Mouse (Mus musculus): ENCODE data around the gene Atp2a3.

The Atp2a3 gene

GRCm38 (mm10) chr11:72991961-72992360, 31.0 kb downstream of the Atp2a3 start:
- in situ Hi-C loops (cut with MboI; ENCODE audit: low pct_unique_long_range_greater_than_20kb in 1 of 2, low sequenced_read_pairs in 2 of 2, unreplicated experiment in 1 of 2) = no loop called here

GRCm38 (mm10) chr11:72996346-72996745, 35.4 kb downstream of the Atp2a3 start:
- in situ Hi-C loops (cut with MboI; ENCODE audit: low pct_unique_long_range_greater_than_20kb in 1 of 2, low sequenced_read_pairs in 2 of 2, unreplicated experiment in 1 of 2) = no loop called here

- in situ Hi-C loops (cut with MboI; ENCODE audit: low pct_unique_long_range_greater_than_20kb in 1 of 2, low sequenced_read_pairs in 2 of 2, unreplicated experiment in 1 of 2) = no loop called here
These were observed 35.8 kb downstream of the Atp2a3 start for GRCm38 (mm10) chr11:72996781-72997180.

- in situ Hi-C loops (cut with MboI; ENCODE audit: low pct_unique_long_range_greater_than_20kb in 1 of 2, low sequenced_read_pairs in 2 of 2, unreplicated experiment in 1 of 2) = no loop called here
These were observed 36.8 kb downstream of the Atp2a3 start for GRCm38 (mm10) chr11:72997529-72998326.

- in situ Hi-C loops (cut with MboI; ENCODE audit: low pct_unique_long_range_greater_than_20kb in 1 of 2, low sequenced_read_pairs in 2 of 2, unreplicated experiment in 1 of 2) = no loop called here
These were observed 37.8 kb downstream of the Atp2a3 start, which contains the start of gene P2rx1 for GRCm38 (mm10) chr11:72998771-72999170. TSS of gene P2rx1 (plus strand) at chr11:72999103.

DNA sequence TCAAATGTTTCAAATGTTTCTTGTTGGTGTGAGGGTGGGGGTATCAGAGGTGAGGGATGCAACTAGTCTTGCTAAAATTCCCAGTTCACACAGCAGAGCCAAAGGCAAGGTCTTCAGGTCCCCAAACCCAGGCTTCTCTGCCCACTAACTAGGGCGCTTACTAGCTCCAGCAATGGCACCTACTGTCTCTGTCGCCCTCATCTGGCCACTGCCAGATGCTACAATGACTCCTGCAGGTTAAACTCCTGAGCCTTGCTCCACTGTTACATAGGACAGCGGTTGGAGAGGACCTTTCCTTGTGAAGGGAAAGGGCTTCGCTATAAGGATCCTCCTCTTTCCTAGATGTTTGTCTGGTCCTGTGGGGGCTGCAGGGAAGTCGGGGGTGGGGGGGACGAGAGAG, 40.1 kb downstream of the Atp2a3 start:
- in situ Hi-C loops (cut with MboI; ENCODE audit: low pct_unique_long_range_greater_than_20kb in 1 of 2, low sequenced_read_pairs in 2 of 2, unreplicated experiment in 1 of 2) = loop anchor here in 1 of 2 experiments (5.0 kb wide), 1 partner anchor 36 kb away; no protein-coding TSS in a partner anchor

GRCm38 (mm10) chr11:73006377-73006776, 45.4 kb downstream of the Atp2a3 start:
- in situ Hi-C loops (cut with MboI; ENCODE audit: low pct_unique_long_range_greater_than_20kb in 1 of 2, low sequenced_read_pairs in 2 of 2, unreplicated experiment in 1 of 2) = no loop called here

DNA sequence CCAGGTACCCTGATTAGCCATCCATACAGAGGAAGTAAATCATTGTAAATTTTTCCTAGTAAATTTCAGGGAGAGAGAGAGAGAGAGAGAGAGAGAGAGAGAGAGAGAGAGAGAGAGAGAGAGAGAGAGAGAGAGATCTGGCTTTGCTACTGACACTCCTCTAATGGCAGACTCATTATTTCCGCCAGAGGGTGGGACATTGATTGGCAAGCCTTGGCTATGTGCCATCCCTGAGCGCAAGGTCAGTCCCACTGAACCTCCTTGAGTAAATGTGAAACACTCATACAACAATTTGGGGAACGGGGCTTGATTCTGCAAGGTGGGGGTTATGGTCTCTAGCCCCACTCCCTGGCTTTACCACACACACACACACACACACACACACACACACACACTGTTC, 46.1 kb downstream of the Atp2a3 start:
- in situ Hi-C loops (cut with MboI; ENCODE audit: low pct_unique_long_range_greater_than_20kb in 1 of 2, low sequenced_read_pairs in 2 of 2, unreplicated experiment in 1 of 2) = no loop called here

DNA sequence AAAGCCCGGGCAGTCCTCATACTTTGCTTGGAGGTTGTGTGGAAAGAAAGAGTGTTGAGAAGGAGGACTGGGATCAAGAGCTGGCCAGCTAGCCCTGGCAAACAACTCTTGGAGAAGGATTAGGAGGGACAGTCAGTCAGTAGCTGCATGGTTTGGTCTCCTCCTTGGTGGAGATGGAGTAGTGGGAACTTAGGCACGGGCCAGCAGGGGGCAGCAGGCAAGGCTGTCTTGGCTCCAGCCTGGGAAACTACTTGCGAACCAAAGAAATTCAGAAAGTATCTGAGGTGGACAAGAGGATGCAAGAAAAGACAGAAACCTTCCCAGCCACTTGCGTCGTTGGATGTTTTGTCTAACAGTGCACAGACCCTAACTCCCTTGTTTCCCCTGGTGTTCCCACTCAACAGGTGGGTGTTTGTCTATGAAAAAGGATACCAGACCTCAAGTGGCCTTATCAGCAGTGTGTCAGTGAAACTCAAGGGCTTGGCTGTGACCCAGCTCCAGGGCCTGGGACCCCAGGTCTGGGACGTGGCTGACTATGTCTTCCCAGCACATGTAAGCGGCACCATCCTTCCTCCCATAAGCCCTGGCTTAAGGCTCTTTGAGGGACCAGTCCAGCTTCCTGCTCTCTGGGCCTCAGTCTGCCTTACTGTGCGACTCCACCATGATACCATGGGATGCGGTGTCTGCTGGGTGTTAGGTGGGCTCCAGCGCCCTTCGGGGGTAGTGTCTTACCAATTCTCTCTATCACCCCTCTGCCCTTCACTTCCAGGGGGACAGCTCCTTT, 46.9 kb downstream of the Atp2a3 start:
- in situ Hi-C loops (cut with MboI; ENCODE audit: low pct_unique_long_range_greater_than_20kb in 1 of 2, low sequenced_read_pairs in 2 of 2, unreplicated experiment in 1 of 2) = no loop called here

DNA sequence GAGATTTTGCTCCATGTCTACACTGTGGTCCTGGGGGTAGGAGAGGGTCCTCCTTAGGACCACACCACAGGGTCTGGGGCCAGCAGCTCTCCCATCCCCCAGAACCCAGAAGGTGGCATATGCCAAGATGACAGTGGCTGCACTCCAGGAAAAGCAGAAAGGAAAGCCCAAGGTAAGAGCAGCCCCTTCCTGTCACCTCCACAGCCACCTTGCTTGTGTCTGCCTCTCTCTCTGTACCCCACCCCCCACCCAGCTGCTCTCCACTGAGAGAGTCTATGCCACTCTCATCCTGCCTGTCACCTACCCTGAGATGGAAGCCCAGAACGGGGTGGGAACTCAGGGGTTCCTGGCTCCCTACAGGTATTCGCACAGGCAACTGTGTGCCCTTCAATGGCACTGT, 47.9 kb downstream of the Atp2a3 start:
- in situ Hi-C loops (cut with MboI; ENCODE audit: low pct_unique_long_range_greater_than_20kb in 1 of 2, low sequenced_read_pairs in 2 of 2, unreplicated experiment in 1 of 2) = no loop called here

DNA sequence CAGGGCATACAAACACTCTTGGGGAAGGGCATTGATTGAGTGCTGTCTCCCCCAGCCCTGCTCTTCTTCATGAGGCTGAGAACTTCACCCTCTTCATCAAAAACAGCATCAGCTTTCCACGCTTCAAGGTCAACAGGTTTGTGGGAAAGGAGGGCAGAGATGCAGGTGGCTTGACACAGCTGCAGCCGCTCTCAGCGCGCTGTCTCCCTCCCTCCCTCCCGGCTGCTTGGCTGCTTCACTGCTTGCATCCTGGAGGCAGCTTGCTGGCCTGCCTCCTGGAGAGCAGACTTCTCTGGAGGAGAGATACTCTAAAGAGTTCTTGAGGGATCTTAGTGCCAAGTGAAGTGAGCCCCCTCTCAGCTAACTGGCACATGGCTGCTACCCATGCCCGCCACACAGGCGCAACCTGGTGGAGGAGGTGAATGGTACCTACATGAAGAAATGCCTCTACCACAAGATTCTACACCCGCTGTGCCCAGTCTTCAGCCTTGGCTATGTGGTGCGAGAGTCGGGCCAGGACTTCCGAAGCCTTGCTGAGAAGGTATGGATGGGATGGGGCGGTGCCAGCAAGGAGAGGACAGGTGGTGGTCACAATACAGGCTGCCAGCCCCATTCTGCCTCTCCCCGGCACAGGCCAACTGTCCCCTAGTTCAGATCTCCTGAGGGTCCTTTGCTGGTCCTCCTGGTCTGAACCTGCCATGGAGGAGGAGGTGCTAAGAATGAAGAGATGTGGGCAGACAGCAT, 48.7 kb downstream of the Atp2a3 start:
- in situ Hi-C loops (cut with MboI; ENCODE audit: low pct_unique_long_range_greater_than_20kb in 1 of 2, low sequenced_read_pairs in 2 of 2, unreplicated experiment in 1 of 2) = no loop called here

DNA sequence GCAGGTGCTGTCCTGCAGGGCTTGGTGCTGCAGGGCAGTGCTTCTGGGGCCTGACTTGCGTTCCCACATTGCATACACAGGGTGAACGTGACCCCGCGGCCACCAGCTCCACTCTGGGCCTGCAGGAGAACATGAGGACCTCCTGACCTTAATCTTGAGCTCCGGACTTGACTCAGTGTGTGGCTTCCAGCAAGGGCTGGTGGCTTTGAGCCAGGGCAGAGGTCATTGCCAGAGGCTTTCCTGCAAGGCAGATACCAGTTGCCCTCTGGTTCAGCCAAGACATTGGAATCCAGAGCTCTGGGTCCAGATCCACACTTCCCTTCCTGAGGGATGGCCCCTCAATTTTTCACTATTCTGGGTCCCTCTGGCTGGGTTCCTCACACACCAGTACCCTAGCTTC, 53.0 kb downstream of the Atp2a3 start:
- in situ Hi-C loops (cut with MboI; ENCODE audit: low pct_unique_long_range_greater_than_20kb in 1 of 2, low sequenced_read_pairs in 2 of 2, unreplicated experiment in 1 of 2) = no loop called here

DNA sequence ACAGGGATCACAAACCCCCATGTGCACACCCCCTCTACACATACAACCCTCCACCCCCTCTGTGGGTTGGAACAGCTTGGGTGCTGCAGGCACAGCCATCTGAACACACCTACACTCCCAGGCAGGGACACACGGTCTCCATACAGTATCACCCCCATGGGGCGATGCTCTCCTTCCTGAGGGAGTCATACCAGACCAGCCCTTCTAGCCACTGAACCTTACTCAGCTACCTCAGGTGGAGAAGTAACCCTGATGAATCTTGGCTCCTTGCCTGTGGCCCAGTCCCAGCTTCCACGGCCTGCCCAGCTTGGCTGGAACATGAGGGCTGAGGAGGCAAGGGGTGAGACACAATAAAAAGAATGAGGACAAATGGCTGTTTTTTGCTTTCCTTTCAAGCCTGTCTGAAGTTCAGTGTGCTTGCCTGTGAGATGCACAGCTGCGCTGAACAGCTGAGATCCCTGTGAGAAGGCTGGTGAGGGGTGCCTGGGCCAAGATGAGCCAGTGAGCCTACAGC, 53.9 kb downstream of the Atp2a3 start:
- in situ Hi-C loops (cut with MboI; ENCODE audit: low pct_unique_long_range_greater_than_20kb in 1 of 2, low sequenced_read_pairs in 2 of 2, unreplicated experiment in 1 of 2) = no loop called here

- in situ Hi-C loops (cut with MboI; ENCODE audit: low pct_unique_long_range_greater_than_20kb in 1 of 2, low sequenced_read_pairs in 2 of 2, unreplicated experiment in 1 of 2) = no loop called here
These were observed 54.6 kb downstream of the Atp2a3 start for GRCm38 (mm10) chr11:73015391-73016102.

DNA sequence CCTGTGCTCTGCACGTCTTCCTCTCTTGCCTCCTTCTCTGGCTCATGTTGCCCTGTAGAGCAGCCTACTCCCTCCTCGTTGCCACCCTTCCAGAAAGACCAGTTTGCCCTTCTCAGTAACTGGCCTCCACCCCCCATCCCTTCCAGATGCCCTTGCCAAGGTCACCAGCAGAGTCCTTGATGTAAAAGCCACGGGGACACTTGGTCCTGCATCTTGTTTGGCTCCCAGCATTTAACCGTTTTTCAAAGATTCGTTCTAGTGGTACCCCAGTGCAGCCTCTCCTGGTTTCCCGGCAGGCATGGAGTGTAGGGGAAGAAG, 55.1 kb downstream of the Atp2a3 start:
- in situ Hi-C loops (cut with MboI; ENCODE audit: low pct_unique_long_range_greater_than_20kb in 1 of 2, low sequenced_read_pairs in 2 of 2, unreplicated experiment in 1 of 2) = no loop called here

GRCm38 (mm10) chr11:73018471-73019146, 57.6 kb downstream of the Atp2a3 start, which contains the start of gene Camkk1:
TSS of gene Camkk1 (plus strand) at chr11:73019008.
- in situ Hi-C loops (cut with MboI; ENCODE audit: low pct_unique_long_range_greater_than_20kb in 1 of 2, low sequenced_read_pairs in 2 of 2, unreplicated experiment in 1 of 2) = no loop called here

DNA sequence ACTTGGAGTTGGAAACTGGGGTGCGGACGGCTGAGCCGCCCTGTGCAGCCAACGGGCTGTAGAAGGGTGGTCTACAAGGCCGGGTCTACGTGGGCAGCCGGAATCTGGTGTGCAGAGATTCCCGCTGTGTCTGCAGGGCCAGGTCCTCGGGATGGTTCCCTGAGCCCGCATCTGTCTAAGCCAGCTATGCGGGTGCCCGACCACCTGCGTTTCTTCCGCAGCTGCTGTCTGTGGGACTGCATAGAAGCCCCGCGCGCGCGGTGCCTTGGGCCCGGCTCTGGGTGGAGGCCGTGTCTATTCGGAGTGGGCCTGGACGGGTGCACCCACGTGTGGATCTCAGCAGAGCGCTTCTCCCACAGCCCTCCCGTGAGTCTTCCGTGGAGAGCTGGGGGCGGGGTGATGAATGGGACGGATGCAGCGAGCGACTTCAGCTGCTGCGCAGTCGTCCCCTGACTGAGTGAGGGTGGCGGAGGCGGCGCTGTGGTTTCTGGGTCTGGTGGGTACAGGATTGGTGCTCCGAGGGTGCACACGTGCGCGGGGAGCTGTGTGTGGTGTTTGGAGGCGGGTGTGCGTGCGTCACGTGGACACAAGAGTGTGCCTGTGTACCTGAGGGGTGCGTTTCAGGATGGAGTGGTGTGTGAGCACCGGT, 58.3 kb downstream of the Atp2a3 start:
- in situ Hi-C loops (cut with MboI; ENCODE audit: low pct_unique_long_range_greater_than_20kb in 1 of 2, low sequenced_read_pairs in 2 of 2, unreplicated experiment in 1 of 2) = no loop called here

Data from mouse embryonic stem cell (cell line).